10 mouse cellular contexts compared by ENCODE assay signal in the genomic region with DNA sequence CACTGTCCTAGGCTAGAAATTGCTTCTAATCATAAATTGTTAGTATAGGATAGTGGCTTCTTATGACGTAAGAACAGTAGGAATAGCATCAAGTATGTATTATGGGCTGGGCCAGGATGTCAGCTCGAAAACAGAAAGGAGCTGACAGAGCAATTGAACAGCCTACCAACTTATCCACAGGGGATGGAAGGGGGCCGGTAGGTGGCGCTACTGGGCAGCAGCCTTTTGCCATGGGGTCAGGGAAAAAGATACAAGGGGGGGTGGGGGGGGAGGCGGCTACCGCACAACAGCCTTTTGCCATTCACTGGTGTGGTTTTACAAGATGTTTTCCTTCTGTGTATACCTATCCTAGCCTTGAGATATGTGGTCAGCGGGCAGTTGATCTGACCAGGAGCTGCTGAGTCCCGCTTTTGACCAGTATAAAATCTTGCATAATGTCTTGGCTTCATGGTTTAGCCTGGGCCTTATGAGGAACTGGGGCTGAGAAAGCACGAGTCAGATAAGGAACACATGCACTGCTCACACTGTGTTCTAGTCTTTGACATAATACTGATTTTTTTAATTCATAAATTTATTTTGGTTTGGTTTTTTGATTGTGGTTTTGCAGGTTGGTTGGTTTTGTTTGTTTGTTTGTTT. TPM values are rescaled to one million over a fixed set of nuclear protein-coding genes. Genes with fewer than 3 reads are reported as not detected.
DNase-seq lines count a peak whose midpoint lies in the region; ATAC-seq and TF ChIP-seq lines count a peak whose summit lies in the region.
"Had no signal": no experiment of that assay in that cellular context is flagged by ENCODE, and none has a peak within 500 bp of the region (broad histone marks: within the 10 kb centered on the region; RNA-seq: fewer than 3 reads in every experiment).

No protein-coding gene starts in this region.

- no peak overlapping the region for H3K9ac ChIP-seq in kidney, postnatal 0 days (ENCODE audit: low read depth, low read length)
- H3K9ac ChIP-seq: liver, embryonic 15.5 days; stomach, embryonic 15.5 days had no signal

- no peak for TF ChIP-seq POLR2A in small intestine, adult 2 months (IDR thresholded peaks at IDR 0.05; ENCODE audit: low read depth, low read length)

- no peaks in the 10 kb centered on the region for H3K9me3 ChIP-seq in kidney, postnatal 0 days (replicated peaks; ENCODE audit: low read length)
- H3K9me3 ChIP-seq: liver, embryonic 15.5 days; stomach, embryonic 15.5 days had no signal

- H3K36me3 ChIP-seq in kidney, postnatal 0 days (ENCODE audit: insufficient read depth, low read length): no peaks in the 10 kb centered on the region
- H3K36me3 ChIP-seq in small intestine, adult 2 months (ENCODE audit: control insufficient read depth, insufficient read depth, low read length): no peaks in the 10 kb centered on the region
- H3K36me3 ChIP-seq: liver, embryonic 15.5 days; stomach, embryonic 15.5 days had no signal

- H3K27ac ChIP-seq in left cerebral cortex, adult 2 months: no peak overlapping the region
- H3K27ac ChIP-seq in kidney, postnatal 0 days: no peak overlapping the region
- no peak overlapping the region for H3K27ac ChIP-seq in small intestine, adult 2 months (ENCODE audit: insufficient read depth, low read depth, low read length)
- H3K27ac ChIP-seq: liver, embryonic 15.5 days; stomach, embryonic 15.5 days had no signal

- no peak for ATAC-seq in kidney, postnatal 0 days (replicated peaks; ENCODE audit: low FRiP score, low read depth)
- ATAC-seq in erythroblast, adult 5-6 weeks (replicated peaks; ENCODE audit: low FRiP score, poor library complexity, severe bottlenecking): no peak

- intact Hi-C loops in left cerebral cortex, adult 2 months (cut with DNase I): no loop called here
- intact Hi-C loops in left cerebral cortex, postnatal 36 days (cut with DNase I): no loop called here

- no peak overlapping the region for H3K4me2 ChIP-seq in kidney, postnatal 0 days (ENCODE audit: low read length)
- H3K4me2 ChIP-seq: liver, embryonic 15.5 days; stomach, embryonic 15.5 days had no signal

- peak; percentile 58 to 86 for DNase-seq in adrenal gland, adult (ENCODE audit: inconsistent age in 2 of 2, low spot score in 1 of 2)
- no peak for DNase-seq in adrenal gland, adult 8-10 months
- DNase-seq in left cerebral cortex, adult 2 months (ENCODE audit: extremely low spot score in 1 of 2, low spot score in 2 of 2): no peak
- DNase-seq in left cerebral cortex, postnatal 36 days (ENCODE audit: low spot score in 2 of 2): no peak
- peak; percentile 15 for DNase-seq in adipocyte (ENCODE audit: low spot score)
- no peak for DNase-seq in kidney, postnatal 0 days (ENCODE audit: low spot score)

- H3K4me3 ChIP-seq in left cerebral cortex, adult 2 months: no peak overlapping the region
- H3K4me3 ChIP-seq in kidney, postnatal 0 days (replicated peaks; ENCODE audit: low read depth, low read length): no peak overlapping the region
- no peak overlapping the region for H3K4me3 ChIP-seq in small intestine, adult 2 months (ENCODE audit: low read depth, low read length)
- H3K4me3 ChIP-seq: liver, embryonic 15.5 days; stomach, embryonic 15.5 days had no signal

- TF ChIP-seq CTCF in left cerebral cortex, adult 2 months (IDR thresholded peaks at IDR 0.05): peak; percentile 48
- TF ChIP-seq CTCF in kidney, postnatal 0 days (IDR thresholded peaks at IDR 0.05; ENCODE audit: low read depth): peak; percentile 56
- peak; percentile 60; the same call in 1 of the 2 replicates for TF ChIP-seq CTCF in small intestine, adult 2 months (IDR thresholded peaks at IDR 0.05; ENCODE audit: extremely low read depth, insufficient read length, insufficient replicate concordance, low read depth, low read length)

- H3K27me3 ChIP-seq in kidney, postnatal 0 days (ENCODE audit: insufficient read depth, low read length): no peaks in the 10 kb centered on the region
- no peaks in the 10 kb centered on the region for H3K27me3 ChIP-seq in small intestine, adult 2 months (ENCODE audit: control insufficient read depth, insufficient read depth, low read length)
- H3K27me3 ChIP-seq: liver, embryonic 15.5 days; stomach, embryonic 15.5 days had no signal

- no peaks in the 10 kb centered on the region for H3K4me1 ChIP-seq in kidney, postnatal 0 days (replicated peaks; ENCODE audit: insufficient read depth, low read length)
- H3K4me1 ChIP-seq in small intestine, adult 2 months (ENCODE audit: control insufficient read depth, insufficient read depth, insufficient read length, low read length): peaks cover 3% of the 10 kb centered on the region; the same call in 1 of the 2 replicates
- H3K4me1 ChIP-seq: liver, embryonic 15.5 days; stomach, embryonic 15.5 days had no signal

- WGBS in kidney, postnatal 0 days: 39% methylated on average over 9 of the region's 9 CpGs
- WGBS in small intestine, adult 2 months: 68% methylated on average over 9 of the region's 9 CpGs

RNA-seq across cellular contexts. Expression of gene Alpi, which starts 10.4 kb away (rescaled TPM):
- not detected for total RNA-seq in adrenal gland, adult 8-10 months (2022)
- total RNA-seq in left cerebral cortex, adult 2 months (2021): not detected
- total RNA-seq in left cerebral cortex, postnatal 36 days (2021): not detected
- polyA plus RNA-seq in kidney, postnatal 0 days (2015; fragmentation: Nextera tagmentation; extraction: Ambion mirVana): not detected in 2 replicates
- polyA plus RNA-seq in small intestine, adult 2 months (2012; rRNA removed): 2,031 and 4,686 TPM in 2 replicates
- not detected in 2 replicates for total RNA-seq in erythroblast, adult 5-6 weeks (2015; ENCODE audit: low replicate concordance)
- not detected in 2 replicates for total RNA-seq in erythroblast, adult 5-6 weeks (2017; ENCODE audit: low replicate concordance)

RNA-seq across cellular contexts. Expression of gene Akp3, which starts 12.9 kb away (rescaled TPM):
- total RNA-seq in adrenal gland, adult 8-10 months (2022): not detected
- total RNA-seq in left cerebral cortex, adult 2 months (2021): not detected
- total RNA-seq in left cerebral cortex, postnatal 36 days (2021): not detected
- not detected in 2 replicates for polyA plus RNA-seq in kidney, postnatal 0 days (2015; fragmentation: Nextera tagmentation; extraction: Ambion mirVana)
- 13.5 and 5,678 TPM in 2 replicates for polyA plus RNA-seq in small intestine, adult 2 months (2012; rRNA removed)
- not detected in 2 replicates for total RNA-seq in erythroblast, adult 5-6 weeks (2015; ENCODE audit: low replicate concordance)
- total RNA-seq in erythroblast, adult 5-6 weeks (2017; ENCODE audit: low replicate concordance): not detected in 2 replicates
- polyA plus RNA-seq: liver, embryonic 15.5 days; stomach, embryonic 15.5 days had no signal

RNA-seq across cellular contexts. Expression of gene Alppl2, which starts 22.1 kb away (rescaled TPM):
- total RNA-seq in adrenal gland, adult 8-10 months (2022): not detected
- not detected for total RNA-seq in left cerebral cortex, adult 2 months (2021)
- total RNA-seq in left cerebral cortex, postnatal 36 days (2021): not detected
- polyA plus RNA-seq in kidney, postnatal 0 days (2015; fragmentation: Nextera tagmentation; extraction: Ambion mirVana): not detected in 2 replicates
- 1.9 and 7.3 TPM in 2 replicates for polyA plus RNA-seq in small intestine, adult 2 months (2012; rRNA removed)
- total RNA-seq in erythroblast, adult 5-6 weeks (2015; ENCODE audit: low replicate concordance): not detected in 2 replicates
- not detected in 2 replicates for total RNA-seq in erythroblast, adult 5-6 weeks (2017; ENCODE audit: low replicate concordance)
- polyA plus RNA-seq: liver, embryonic 15.5 days; stomach, embryonic 15.5 days had no signal

RNA-seq across cellular contexts. Expression of gene Ecel1, which starts 44.5 kb away (rescaled TPM):
- 10 to 100 TPM in 1 of 4 experiments, 1 to 10 TPM in 1, under 1 TPM in 2; 0.44 to 10.2 (median 4.1) TPM for total RNA-seq in adrenal gland, adult 8-10 months (2022)
- total RNA-seq in left cerebral cortex, adult 2 months (2021): 10 to 100 TPM in 1 of 2 experiments, 1 to 10 TPM in 1; 7.1 to 13.4 TPM
- 10 to 100 TPM in 1 of 2 experiments, 1 to 10 TPM in 1; 5.8 to 12.6 TPM for total RNA-seq in left cerebral cortex, postnatal 36 days (2021)
- 0.05 and 0.11 TPM in 2 replicates for polyA plus RNA-seq in kidney, postnatal 0 days (2015; fragmentation: Nextera tagmentation; extraction: Ambion mirVana)
- 0.22 and 1.7 TPM in 2 replicates for polyA plus RNA-seq in small intestine, adult 2 months (2012; rRNA removed)
- not detected in 2 replicates for total RNA-seq in erythroblast, adult 5-6 weeks (2015; ENCODE audit: low replicate concordance)
- not detected in 2 replicates for total RNA-seq in erythroblast, adult 5-6 weeks (2017; ENCODE audit: low replicate concordance)
- polyA plus RNA-seq: liver, embryonic 15.5 days had no signal

Comparison
In these comparisons a context has a peak if more than half of its experiments do, and no peak if none do; other contexts are left out.
1. DNase-seq: peak in adrenal gland, adult (2 of 2) and adipocyte (single experiment); none in adrenal gland, adult 8-10 months (single experiment), left cerebral cortex, adult 2 months (0 of 2), left cerebral cortex, postnatal 36 days (0 of 2) and kidney, postnatal 0 days (single experiment).
2. Peak in every context shown above with its lines, with median percentiles within 50 percentile points of each other: CTCF ChIP-seq.